Mouse (Mus musculus) kidney, adult 2 months (tissue): ENCODE results near the gene Gfod1.

Experiments used
- CTCF ChIP-seq: fragments of 200-500 bp; conservative IDR thresholded peaks from 2 replicates; pipeline ENCODE4 v1.5.1; 2011; ENCODE audit warnings: low read depth, mild to moderate bottlenecking, control low read depth, low read length, moderate library complexity, mixed read lengths; ENCODE audit not compliant: insufficient read depth, insufficient read length
- POLR2A ChIP-seq: fragments of 200-500 bp; IDR thresholded peaks from one replicate; pipeline ENCODE4 v1.6.1; 2011; ENCODE audit warnings: low read depth, low read length, control low read depth

- TF ChIP-seq CTCF = peak; percentile 38
- no peak for TF ChIP-seq POLR2A
These were observed 78.8 kb downstream of the Gfod1 start for GRCm38 (mm10) chr13:43225161-43225560.
